Mouse (Mus musculus) embryonic fibroblast, embryonic 13.5 days (primary cell): ENCODE results near the gene Ano6.

Source experiments
- CTCF ChIP-seq: IDR thresholded peaks from 2 replicates; pipeline ENCODE4 v1.5.1; 2011; ENCODE audit warnings: mild to moderate bottlenecking, control low read depth, low read length, moderate library complexity, borderline replicate concordance; ENCODE audit not compliant: insufficient read depth
- POLR2A ChIP-seq: IDR thresholded peaks from 2 replicates; pipeline ENCODE4 v1.6.1; 2011; ENCODE audit warnings: low read depth, mild to moderate bottlenecking, control low read depth, low read length, moderate library complexity

GRCm38 (mm10) chr15:95807908-95808307 lies 17.3 kb downstream of the Ano6 start:
- TF ChIP-seq POLR2A (no peak), CTCF (no peak)
